Mouse (Mus musculus) ovary, postnatal 36 days (tissue): Measurements from ENCODE around the gene Nin.
"Not testable (repeated sequence)": the region's sequence is repeated elsewhere in the genome, so short reads cannot be mapped to it uniquely, and the experiment has no call there.

ENCODE experiments used
- DNase-seq: peaks from one replicate; pipeline ENCODE4 v3.0.0; 2022; ENCODE audit warnings: low spot score, mixed read lengths

Nin gene

GRCm38 (mm10) chr12:70113351-70113750 is at the start of gene Nin:
Gene Nin (minus strand): TSS chr12:70113717.
- DNase-seq = no peak

GRCm38 (mm10) chr12:70161057-70161456 is 47.5 kb upstream of the Nin start:
- DNase-seq = no peak

- DNase-seq = no peak
Observed at GRCm38 (mm10) chr12:70157292-70158066, 44.0 kb upstream of the Nin start.

- DNase-seq = no peak
Observed at GRCm38 (mm10) chr12:70156222-70156621, 42.7 kb upstream of the Nin start.

- no peak for DNase-seq
Observed at GRCm38 (mm10) chr12:70153842-70154241, 40.3 kb upstream of the Nin start, which contains the start of gene Abhd12b. Gene Abhd12b (plus strand): TSS chr12:70154142.

- DNase-seq = no peak
Observed at GRCm38 (mm10) chr12:70148631-70149265, 35.2 kb upstream of the Nin start.

GRCm38 (mm10) chr12:70147986-70148630 is 34.6 kb upstream of the Nin start:
- no peak for DNase-seq

- no peak for DNase-seq
Observed at GRCm38 (mm10) chr12:70145586-70145985, 32.1 kb upstream of the Nin start.

GRCm38 (mm10) chr12:70144637-70145448 is 31.3 kb upstream of the Nin start:
- DNase-seq = no peak

GRCm38 (mm10) chr12:70144106-70144587 is 30.6 kb upstream of the Nin start:
- not testable (repeated sequence) for DNase-seq

GRCm38 (mm10) chr12:70140993-70141576 is 27.6 kb upstream of the Nin start:
- DNase-seq = no peak

GRCm38 (mm10) chr12:70140542-70140941 is 27.0 kb upstream of the Nin start:
- no peak for DNase-seq

GRCm38 (mm10) chr12:70139871-70140270 is 26.4 kb upstream of the Nin start:
- DNase-seq = no peak

GRCm38 (mm10) chr12:70137626-70138025 is 24.1 kb upstream of the Nin start:
- no peak for DNase-seq

GRCm38 (mm10) chr12:70137095-70137494 is 23.6 kb upstream of the Nin start:
- DNase-seq = no peak

GRCm38 (mm10) chr12:70136185-70136756 is 22.8 kb upstream of the Nin start:
- DNase-seq = no peak

GRCm38 (mm10) chr12:70134627-70135235 is 21.2 kb upstream of the Nin start:
- DNase-seq = no peak

- DNase-seq = no peak
Observed at GRCm38 (mm10) chr12:70131042-70131675, 17.6 kb upstream of the Nin start.

GRCm38 (mm10) chr12:70129105-70129504 is 15.6 kb upstream of the Nin start:
- DNase-seq = no peak

GRCm38 (mm10) chr12:70126626-70127025 is 13.1 kb upstream of the Nin start:
- DNase-seq = no peak
